Mouse (Mus musculus): ENCODE data around the gene Tnxb. TPM values are rescaled to one million over a fixed set of nuclear protein-coding genes. Genes with fewer than 3 reads are reported as not detected.

The Tnxb gene
- polyA plus RNA-seq, 1 experiment, result not detected

DNA sequence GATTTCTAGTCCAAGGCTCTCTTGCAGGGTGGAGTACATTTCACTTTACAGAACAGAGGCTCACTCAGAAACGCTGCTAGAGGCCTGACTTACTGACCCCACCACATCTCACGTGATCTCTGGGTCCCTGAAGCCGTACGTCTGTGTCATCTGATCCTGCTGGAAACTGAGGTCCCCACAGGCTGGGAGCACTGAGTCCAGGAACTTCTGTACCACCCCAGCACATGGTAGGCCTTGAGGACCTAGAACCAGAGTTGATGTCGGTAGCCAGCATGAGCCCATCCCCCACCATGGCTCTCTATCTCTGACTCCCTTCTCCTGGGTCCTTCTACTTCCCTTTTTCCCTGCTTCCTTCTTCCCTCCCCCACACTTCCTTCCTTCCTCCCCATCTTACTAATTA, 76.2 kb downstream of the Tnxb start:
- peak overlapping the region; percentile 81 for H3K27ac ChIP-seq (ENCODE audit: insufficient read depth, low read depth, low read length)
- peaks cover 30% of the 10 kb centered on the region for H3K4me1 ChIP-seq (ENCODE audit: control insufficient read depth, insufficient read depth, low read length)
- H3K4me3 ChIP-seq (ENCODE audit: insufficient read depth, low read length), result peak overlapping the region; percentile 20
- TF ChIP-seq POLR2A (IDR thresholded peaks at IDR 0.05; ENCODE audit: borderline replicate concordance, low read depth, low read length) (no peak), CTCF (IDR thresholded peaks at IDR 0.05; ENCODE audit: low read depth, low read length) (no peak)

DNA sequence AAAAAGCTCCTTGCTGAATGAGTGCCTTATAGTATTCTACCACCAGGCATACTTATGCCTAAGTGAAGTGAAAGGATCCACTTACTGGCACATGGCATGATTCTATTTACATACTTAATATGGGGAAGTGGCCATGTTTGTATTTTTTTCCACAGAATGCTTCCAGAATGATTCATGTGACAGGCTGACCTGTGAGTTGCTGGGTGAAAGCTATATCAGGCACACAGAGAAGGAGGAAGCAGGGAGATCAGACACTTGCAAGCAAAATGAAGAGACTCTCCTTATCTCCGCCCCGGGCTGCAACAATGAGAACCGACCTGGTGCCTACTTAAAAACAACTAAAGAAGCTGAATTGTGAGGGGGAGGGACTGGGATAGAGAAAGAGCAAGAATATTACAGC, 91.1 kb downstream of the Tnxb start:
- TF ChIP-seq CTCF (IDR thresholded peaks at IDR 0.05; ENCODE audit: low read depth, low read length) (no peak), POLR2A (IDR thresholded peaks at IDR 0.05; ENCODE audit: borderline replicate concordance, low read depth, low read length) (no peak)
- Histone ChIP-seq H3K27ac (ENCODE audit: insufficient read depth, low read depth, low read length) (peak overlapping the region; percentile 95), H3K4me3 (ENCODE audit: insufficient read depth, low read length) (no peak overlapping the region; the same call in 1 of the 2 replicates), H3K4me1 (ENCODE audit: control insufficient read depth, insufficient read depth, low read length) (no peaks in the 10 kb centered on the region)

Other genes with a start within 250 kb of the Tnxb start
- gene Btnl4, start 193.2 kb upstream of the Tnxb start, polyA plus RNA-seq (2012; ENCODE audit: insufficient read depth, insufficient read length, missing spikeins), result not detected in 2 replicates
- gene Btnl6, start 153.2 kb upstream of the Tnxb start, polyA plus RNA-seq (2012; ENCODE audit: insufficient read depth, insufficient read length, missing spikeins), result not detected in 2 replicates
- gene Notch4, start 106.3 kb upstream of the Tnxb start, polyA plus RNA-seq (2012; ENCODE audit: insufficient read depth, insufficient read length, missing spikeins), result 0.78 and 1.3 TPM in 2 replicates
- gene Gpsm3, start 80.7 kb upstream of the Tnxb start, polyA plus RNA-seq (2012; ENCODE audit: insufficient read depth, insufficient read length, missing spikeins), result 217 and 244 TPM in 2 replicates
- 85.9 and 90.0 TPM in 2 replicates for gene Pbx2, start 79.3 kb upstream of the Tnxb start, polyA plus RNA-seq (2012; ENCODE audit: insufficient read depth, insufficient read length, missing spikeins)
- gene Ager, start 72.7 kb upstream of the Tnxb start, polyA plus RNA-seq (2012; ENCODE audit: insufficient read depth, insufficient read length, missing spikeins), result 1.3 and 2.2 TPM in 2 replicates
- gene Rnf5, start 66.8 kb upstream of the Tnxb start, polyA plus RNA-seq (2012; ENCODE audit: insufficient read depth, insufficient read length, missing spikeins), result 110 and 116 TPM in 2 replicates
- 93.0 and 101 TPM in 2 replicates for gene Agpat1, start 66.3 kb upstream of the Tnxb start, polyA plus RNA-seq (2012; ENCODE audit: insufficient read depth, insufficient read length, missing spikeins)
- gene Egfl8, start 54.6 kb upstream of the Tnxb start, polyA plus RNA-seq (2012; ENCODE audit: insufficient read depth, insufficient read length, missing spikeins), result 4.9 and 9.0 TPM in 2 replicates
- gene Ppt2, start 42.0 kb upstream of the Tnxb start, polyA plus RNA-seq (2012; ENCODE audit: insufficient read depth, insufficient read length, missing spikeins), result 101 and 118 TPM in 2 replicates
- gene Prrt1, start 41.0 kb upstream of the Tnxb start, polyA plus RNA-seq (2012; ENCODE audit: insufficient read depth, insufficient read length, missing spikeins), result 0.76 and 1.3 TPM in 2 replicates
- 22.4 and 22.9 TPM in 2 replicates for gene Fkbpl, start 25.8 kb upstream of the Tnxb start, polyA plus RNA-seq (2012; ENCODE audit: insufficient read depth, insufficient read length, missing spikeins)
- gene Atf6b, start 23.4 kb upstream of the Tnxb start, polyA plus RNA-seq (2012; ENCODE audit: insufficient read depth, insufficient read length, missing spikeins), result 42.6 and 62.7 TPM in 2 replicates
- gene C4b, start 73.3 kb downstream of the Tnxb start, polyA plus RNA-seq (2012; ENCODE audit: insufficient read depth, insufficient read length, missing spikeins), result 0.75 and 2.2 TPM in 2 replicates
- not detected in 2 replicates for gene Cyp21a1, start 134.0 kb downstream of the Tnxb start, polyA plus RNA-seq (2012; ENCODE audit: insufficient read depth, insufficient read length, missing spikeins)
- 33.8 and 44.1 TPM in 2 replicates for gene Stk19, start 166.4 kb downstream of the Tnxb start, polyA plus RNA-seq (2012; ENCODE audit: insufficient read depth, insufficient read length, missing spikeins)
- 30.8 and 38.9 TPM in 2 replicates for gene Dxo, start 166.5 kb downstream of the Tnxb start, polyA plus RNA-seq (2012; ENCODE audit: insufficient read depth, insufficient read length, missing spikeins)
- gene Skiv2l, start 179.7 kb downstream of the Tnxb start, polyA plus RNA-seq (2012; ENCODE audit: insufficient read depth, insufficient read length, missing spikeins), result 37.8 and 40.2 TPM in 2 replicates
- gene Nelfe, start 179.9 kb downstream of the Tnxb start, polyA plus RNA-seq (2012; ENCODE audit: insufficient read depth, insufficient read length, missing spikeins), result 48.9 and 56.8 TPM in 2 replicates
- 12.0 and 13.3 TPM in 2 replicates for gene Cfb, start 192.0 kb downstream of the Tnxb start, polyA plus RNA-seq (2012; ENCODE audit: insufficient read depth, insufficient read length, missing spikeins)
- gene Zbtb12, start 208.9 kb downstream of the Tnxb start, polyA plus RNA-seq (2012; ENCODE audit: insufficient read depth, insufficient read length, missing spikeins), result 4.0 and 4.6 TPM in 2 replicates
- 0.27 TPM in 1 of 2 replicates, not detected in the other for gene Gm20547, start 211.5 kb downstream of the Tnxb start, polyA plus RNA-seq (2012; ENCODE audit: insufficient read depth, insufficient read length, missing spikeins)
- gene C2, start 227.7 kb downstream of the Tnxb start, polyA plus RNA-seq (2012; ENCODE audit: insufficient read depth, insufficient read length, missing spikeins), result not detected in 2 replicates
- gene Ehmt2, start 227.9 kb downstream of the Tnxb start, polyA plus RNA-seq (2012; ENCODE audit: insufficient read depth, insufficient read length, missing spikeins), result 145 and 150 TPM in 2 replicates
- not detected in 2 replicates for gene Slc44a4, start 243.9 kb downstream of the Tnxb start, polyA plus RNA-seq (2012; ENCODE audit: insufficient read depth, insufficient read length, missing spikeins)